23 mouse cellular contexts compared by ENCODE assay signal in the genomic region with DNA sequence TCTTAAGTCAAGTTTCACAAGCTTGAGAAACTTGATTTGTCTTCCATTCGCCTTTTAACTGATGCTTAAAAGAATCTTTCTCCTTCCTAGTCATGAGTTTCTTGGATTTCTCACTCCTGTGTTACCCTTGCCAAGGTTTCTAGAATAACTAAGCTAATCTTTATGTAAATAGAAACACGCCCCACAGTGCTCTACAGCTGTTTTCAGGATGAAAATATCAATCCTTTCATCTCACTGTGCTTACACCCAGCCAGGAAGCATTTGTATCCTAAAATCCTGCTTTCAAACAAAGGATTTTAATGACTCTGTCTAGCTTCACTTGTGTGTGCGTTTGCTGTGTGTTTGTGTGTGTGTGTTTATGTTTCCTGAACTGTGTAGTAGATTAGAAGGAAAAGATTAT.
"Had no signal": no experiment of that assay in that cellular context is flagged by ENCODE, and none has a peak within 500 bp of the region (broad histone marks: within the 10 kb centered on the region; RNA-seq: fewer than 3 reads in every experiment).

No protein-coding gene starts in this region.

- ATAC-seq: liver, postnatal 0 days; lung, postnatal 0 days; midbrain, embryonic 16.5 days had no signal

- H3K27me3 ChIP-seq: liver, embryonic 13.5 days; liver, embryonic 15.5 days; lung, embryonic 15.5 days; midbrain, embryonic 12.5 days; neural tube, embryonic 13.5 days; neural tube, embryonic 15.5 days had no signal

- H3K36me3 ChIP-seq: liver, embryonic 13.5 days; liver, embryonic 15.5 days; lung, embryonic 15.5 days; midbrain, embryonic 10.5 days; midbrain, embryonic 12.5 days; neural tube, embryonic 13.5 days; neural tube, embryonic 15.5 days had no signal

- H3K9ac ChIP-seq: liver, embryonic 13.5 days; liver, embryonic 15.5 days; liver, postnatal 0 days; lung, embryonic 15.5 days; midbrain, embryonic 12.5 days; neural tube, embryonic 13.5 days; neural tube, embryonic 15.5 days had no signal

- DNase-seq: liver, embryonic 13.5 days; liver, postnatal 0 days; lung, adult 2 months; lung, postnatal 4 days; midbrain, embryonic 14.5 days; retina, postnatal 1 day; right cerebral cortex, adult 18-20 months; right cerebral cortex, postnatal 25 days; right cerebral cortex, postnatal 4 days; spleen, adult 18-20 months; thymus, adult 18-20 months; thymus, postnatal 14 days; thymus, postnatal 36 days had no signal

- H3K4me2 ChIP-seq: liver, embryonic 11.5 days; liver, embryonic 13.5 days; liver, embryonic 15.5 days; lung, embryonic 15.5 days; midbrain, embryonic 12.5 days; neural tube, embryonic 13.5 days; neural tube, embryonic 15.5 days had no signal

- H3K4me3 ChIP-seq: liver, embryonic 13.5 days; liver, embryonic 15.5 days; lung, embryonic 15.5 days; midbrain, embryonic 10.5 days; midbrain, embryonic 12.5 days; myocyte; neural tube, embryonic 13.5 days; neural tube, embryonic 15.5 days had no signal

- H3K27ac ChIP-seq: liver, embryonic 13.5 days; liver, embryonic 15.5 days; lung, embryonic 15.5 days; midbrain, embryonic 10.5 days; midbrain, embryonic 12.5 days; neural tube, embryonic 13.5 days; neural tube, embryonic 15.5 days had no signal

- H3K9me3 ChIP-seq: liver, embryonic 13.5 days; liver, embryonic 15.5 days; lung, embryonic 15.5 days; midbrain, embryonic 10.5 days; midbrain, embryonic 12.5 days; neural tube, embryonic 13.5 days; neural tube, embryonic 15.5 days had no signal

- H3K4me1 ChIP-seq: liver, embryonic 13.5 days; liver, embryonic 15.5 days; lung, embryonic 15.5 days; midbrain, embryonic 10.5 days; midbrain, embryonic 12.5 days; neural tube, embryonic 13.5 days; neural tube, embryonic 15.5 days had no signal
